Mouse (Mus musculus) lung, postnatal 0 days (tissue): ENCODE measurements at regions not wholly inside any gene's neighbourhood (a gene's known extent, or its start where the extent isn't known, plus 50 kb on each side); places are given as distances from the start of the nearest gene placed in this dataset.

Source experiments
- CTCF ChIP-seq: IDR thresholded peaks from 2 replicates; pipeline ENCODE4 v1.5.1; 2016; ENCODE audit warnings: antibody characterized with exemption, mild to moderate bottlenecking
- EP300 ChIP-seq: IDR thresholded peaks from 2 replicates; pipeline ENCODE4 v1.6.1; 2016; ENCODE audit warnings: antibody characterized with exemption, mild to moderate bottlenecking, control low read depth

DNA sequence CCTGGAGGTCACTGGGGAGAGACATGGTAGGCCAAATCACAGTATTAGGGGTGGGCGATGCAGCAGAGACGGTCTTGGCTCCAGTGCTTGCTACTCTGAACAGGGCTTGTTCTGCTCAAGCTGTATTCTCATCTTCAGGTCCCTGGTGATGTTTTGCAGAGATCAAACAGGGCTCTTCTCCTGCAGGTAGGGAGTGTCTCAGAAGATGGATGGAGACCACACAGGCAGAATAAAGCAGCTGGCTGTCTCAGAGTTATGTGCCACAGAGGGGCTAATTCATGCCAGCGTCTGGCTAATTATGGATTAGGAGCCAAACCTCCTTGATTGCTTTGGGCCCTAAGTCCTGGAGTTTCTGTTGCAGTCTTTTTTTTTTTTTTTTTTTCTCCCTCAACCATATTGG is 99.2 kb downstream of the Minar1 start:
- TF ChIP-seq CTCF (no peak), EP300 (no peak)
